27 mouse cellular contexts compared by ENCODE assay signal in the genomic region with DNA sequence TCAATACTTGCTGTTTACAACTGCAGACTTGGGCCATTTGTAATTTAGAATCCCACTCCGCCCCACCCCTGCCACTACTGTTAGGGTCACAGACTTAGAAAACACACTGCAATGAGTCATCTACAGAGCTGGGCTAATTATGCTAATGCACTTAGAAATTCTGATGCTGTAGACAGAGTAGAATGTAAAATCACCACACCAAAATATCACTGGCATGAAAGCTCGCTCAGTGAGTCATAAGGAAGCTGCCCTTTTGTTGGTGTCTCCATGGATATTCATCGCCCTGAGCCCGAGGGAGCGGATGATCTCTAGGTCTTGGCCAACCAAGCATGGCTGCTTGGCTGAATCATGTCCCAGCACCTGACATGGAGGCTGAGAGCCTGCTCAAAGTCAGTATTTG. TPM values are rescaled to one million over a fixed set of nuclear protein-coding genes. Genes with fewer than 3 reads are reported as not detected.
DNase-seq lines count a peak whose midpoint lies in the region; ATAC-seq and TF ChIP-seq lines count a peak whose summit lies in the region.
"Had no signal": no experiment of that assay in that cellular context is flagged by ENCODE, and none has a peak within 500 bp of the region (broad histone marks: within the 10 kb centered on the region; RNA-seq: fewer than 3 reads in every experiment).

No protein-coding gene starts in this region.

- peaks cover 35% of the 10 kb centered on the region for H3K4me1 ChIP-seq in midbrain, embryonic 15.5 days
- H3K4me1 ChIP-seq in midbrain, embryonic 10.5 days: peaks cover 20% of the 10 kb centered on the region
- H3K4me1 ChIP-seq in hindbrain, postnatal 0 days (ENCODE audit: insufficient read depth, low read length): 0 out of 2 replicates have a peak, but pooled peaks cover 4% of the 10 kb centered on the region

- WGBS in midbrain, embryonic 15.5 days: 62% methylated on average over 5 of the region's 5 CpGs
- 84% methylated on average over 5 of the region's 5 CpGs for WGBS in midbrain, embryonic 10.5 days
- WGBS in hindbrain, postnatal 0 days: 51% methylated on average over 5 of the region's 5 CpGs

- H3K4me3 ChIP-seq in midbrain, embryonic 15.5 days: no peak overlapping the region
- H3K4me3 ChIP-seq in midbrain, embryonic 10.5 days: no peak overlapping the region
- H3K4me3 ChIP-seq in hindbrain, postnatal 0 days (ENCODE audit: low read length): no peak overlapping the region
- H3K4me3 ChIP-seq: forebrain, embryonic 10.5 days; gastrocnemius, adult 2 months; heart, embryonic 13.5 days; stomach, embryonic 15.5 days had no signal

- peak overlapping the region; percentile 86; the same call in 1 of the 2 replicates for H3K4me2 ChIP-seq in midbrain, embryonic 15.5 days
- peak overlapping the region; percentile 57 for H3K4me2 ChIP-seq in hindbrain, postnatal 0 days (ENCODE audit: low read depth, low read length)
- H3K4me2 ChIP-seq: heart, embryonic 13.5 days; liver, embryonic 11.5 days; stomach, embryonic 15.5 days had no signal

- peak; percentile 18 to 26 for DNase-seq in cerebellum, postnatal 10 days
- DNase-seq in cerebellum, postnatal 25 days: no peak
- DNase-seq in midbrain, embryonic 10.5 days (ENCODE audit: low spot score): no peak
- DNase-seq in Muller cell, postnatal 12 days (ENCODE audit: inconsistent ontology term): peak; percentile 85
- DNase-seq in hindbrain, postnatal 0 days (ENCODE audit: low spot score): no peak
- no peak for DNase-seq in yolk sac, embryonic 10.5 days (ENCODE audit: low spot score)
- DNase-seq in layer of hippocampus, postnatal 10 days (ENCODE audit: low spot score in 2 of 2): no peak
- DNase-seq: adrenal gland, adult 8-10 months; cerebellum, postnatal 36 days; forebrain, postnatal 0 days; gastrocnemius, adult 2 months; kidney, adult 8-10 months; kidney, postnatal 14 days; lung, adult 18-20 months; lung, postnatal 14 days; right cerebral cortex, postnatal 25 days; thymus, adult 18-20 months had no signal

- TF ChIP-seq CTCF in hindbrain, postnatal 0 days (IDR thresholded peaks at IDR 0.05; ENCODE audit: low read depth): no peak

- no peak overlapping the region for H3K9ac ChIP-seq in midbrain, embryonic 15.5 days
- no peak overlapping the region for H3K9ac ChIP-seq in hindbrain, postnatal 0 days (replicated peaks; ENCODE audit: low read length)
- H3K9ac ChIP-seq: forebrain, postnatal 0 days; heart, embryonic 13.5 days; stomach, embryonic 15.5 days had no signal

- H3K9me3 ChIP-seq in midbrain, embryonic 15.5 days: no peaks in the 10 kb centered on the region
- H3K9me3 ChIP-seq in midbrain, embryonic 10.5 days (replicated peaks): no peaks in the 10 kb centered on the region
- no peaks in the 10 kb centered on the region for H3K9me3 ChIP-seq in hindbrain, postnatal 0 days (ENCODE audit: low read length)
- H3K9me3 ChIP-seq: forebrain, embryonic 10.5 days; heart, embryonic 13.5 days; stomach, embryonic 15.5 days had no signal

- no peaks in the 10 kb centered on the region for H3K36me3 ChIP-seq in midbrain, embryonic 15.5 days (replicated peaks)
- H3K36me3 ChIP-seq in midbrain, embryonic 10.5 days: no peaks in the 10 kb centered on the region
- H3K36me3 ChIP-seq in hindbrain, postnatal 0 days (ENCODE audit: insufficient read depth, low read length): no peaks in the 10 kb centered on the region
- H3K36me3 ChIP-seq: forebrain, embryonic 10.5 days; heart, embryonic 13.5 days; stomach, embryonic 15.5 days had no signal

- H3K27me3 ChIP-seq in midbrain, embryonic 15.5 days (replicated peaks): no peaks in the 10 kb centered on the region
- peaks cover 41% of the 10 kb centered on the region for H3K27me3 ChIP-seq in midbrain, embryonic 10.5 days (ENCODE audit: low read depth, poor library complexity, severe bottlenecking)
- H3K27me3 ChIP-seq in hindbrain, postnatal 0 days (ENCODE audit: insufficient read depth, low read length): no peaks in the 10 kb centered on the region

- H3K27ac ChIP-seq in midbrain, embryonic 15.5 days: no peak overlapping the region
- no peak overlapping the region for H3K27ac ChIP-seq in midbrain, embryonic 10.5 days (replicated peaks)
- 0 out of 2 replicates have a peak overlapping the region, but pooled peaks have one; percentile 20 for H3K27ac ChIP-seq in hindbrain, postnatal 0 days
- H3K27ac ChIP-seq: forebrain, embryonic 10.5 days; gastrocnemius, adult 2 months; heart, embryonic 13.5 days; left cerebral cortex, adult 2 months; stomach, embryonic 15.5 days had no signal

- ATAC-seq in midbrain, embryonic 15.5 days (replicated peaks): no peak
- ATAC-seq in hindbrain, postnatal 0 days: no peak
- ATAC-seq: forebrain, postnatal 0 days had no signal

RNA-seq across cellular contexts. Expression of a gene that starts 1.5 kb away (rescaled TPM):
- 7.7 and 7.9 TPM in 2 replicates for polyA plus RNA-seq in midbrain, embryonic 15.5 days (2015; fragmentation: Nextera tagmentation; extraction: Ambion mirVana)
- 0.22 and 0.55 TPM in 2 replicates for polyA plus RNA-seq in midbrain, embryonic 10.5 days (2016; fragmentation: Nextera tagmentation; extraction: Ambion mirVana)
- 34.6 and 34.9 TPM in 2 replicates for total RNA-seq in hindbrain, postnatal 0 days (2014; rRNA removed)
- 6.6 and 7.5 TPM in 2 replicates for polyA plus RNA-seq in hindbrain, postnatal 0 days (2015; fragmentation: Nextera tagmentation; extraction: Ambion mirVana)
- total RNA-seq in layer of hippocampus, postnatal 10 days (2021): 10 to 100 TPM; 36.0 to 43.5 TPM
- total RNA-seq: granulocyte monocyte progenitor cell, adult 5-6 weeks; heart, postnatal 25 days; MEL had no signal
- polyA plus RNA-seq: forebrain, embryonic 10.5 days; heart, embryonic 13.5 days; limb, embryonic 11.5 days; liver, embryonic 11.5 days had no signal

RNA-seq across cellular contexts. Expression of a gene that starts 44.8 kb away (rescaled TPM):
- 29.6 and 30.9 TPM in 2 replicates for polyA plus RNA-seq in midbrain, embryonic 15.5 days (2015; fragmentation: Nextera tagmentation; extraction: Ambion mirVana)
- 28.5 and 32.8 TPM in 2 replicates for polyA plus RNA-seq in midbrain, embryonic 10.5 days (2016; fragmentation: Nextera tagmentation; extraction: Ambion mirVana)
- total RNA-seq in hindbrain, postnatal 0 days (2014; rRNA removed): 42.0 and 53.6 TPM in 2 replicates
- 19.1 and 19.7 TPM in 2 replicates for polyA plus RNA-seq in hindbrain, postnatal 0 days (2015; fragmentation: Nextera tagmentation; extraction: Ambion mirVana)
- total RNA-seq in layer of hippocampus, postnatal 10 days (2021): 10 to 100 TPM; 42.3 to 45.3 TPM

Comparison
In these comparisons a context has a peak if more than half of its experiments do, and no peak if none do; other contexts are left out.
1. DNase-seq: peak in cerebellum, postnatal 10 days (2 of 2) and Muller cell, postnatal 12 days (single experiment); none in cerebellum, postnatal 25 days (0 of 2), midbrain, embryonic 10.5 days (single experiment), hindbrain, postnatal 0 days (single experiment), yolk sac, embryonic 10.5 days (single experiment) and layer of hippocampus, postnatal 10 days (0 of 2).